Comparison of ENCODE assay signal across 8 mouse cellular contexts in the genomic region with DNA sequence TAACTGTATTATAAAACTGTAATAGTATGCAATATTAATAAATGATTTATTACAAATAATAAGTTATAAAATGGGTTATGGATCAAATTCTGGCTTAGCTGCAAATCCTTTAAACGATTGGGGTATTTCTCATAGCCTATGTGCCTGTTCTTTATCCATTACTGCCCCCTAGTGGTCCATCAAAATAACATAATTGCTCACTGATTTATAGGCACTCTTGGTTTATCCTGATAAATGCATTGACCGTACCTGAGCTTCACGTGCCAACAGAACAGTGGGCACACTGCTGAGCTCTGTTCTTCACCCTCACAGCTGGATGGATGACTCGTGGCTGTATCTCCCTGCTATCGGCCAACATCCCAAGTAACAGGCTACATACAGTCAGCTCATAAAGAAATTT. TPM values are rescaled to one million over a fixed set of nuclear protein-coding genes. Genes with fewer than 3 reads are reported as not detected.
DNase-seq lines count a peak whose midpoint lies in the region; ATAC-seq lines count a peak whose summit lies in the region.

No protein-coding gene starts in this region.

- intact Hi-C loops in heart, postnatal 25 days (cut with DNase I) = loop anchor here (1.0 to 2.0 kb wide), 2 partner anchors 35 to 100 kb away; no protein-coding TSS in a partner anchor

- peak; percentile 23; the same call in 1 of the 2 replicates for ATAC-seq in forebrain, embryonic 16.5 days
- peak; percentile 72; the same call in 1 of the 2 replicates for ATAC-seq in midbrain, embryonic 15.5 days (replicated peaks)
- ATAC-seq in inflammation-experienced regulatory T-cells, adult 6 months = no peak

- H3K27ac ChIP-seq in forebrain, embryonic 16.5 days (ENCODE audit: low read length) = no peak overlapping the region
- H3K27ac ChIP-seq in midbrain, embryonic 15.5 days = no peak overlapping the region

- no peak overlapping the region for H3K4me2 ChIP-seq in forebrain, embryonic 16.5 days (ENCODE audit: low read length)
- no peak overlapping the region for H3K4me2 ChIP-seq in midbrain, embryonic 15.5 days

- H3K4me3 ChIP-seq in forebrain, embryonic 16.5 days (replicated peaks; ENCODE audit: low read length) = no peak overlapping the region
- no peak overlapping the region for H3K4me3 ChIP-seq in midbrain, embryonic 15.5 days

- 20% methylated on average over 5 of the region's 5 CpGs for WGBS in forebrain, embryonic 16.5 days
- WGBS in midbrain, embryonic 15.5 days = 14% methylated on average over 5 of the region's 5 CpGs

- H3K9ac ChIP-seq in forebrain, embryonic 16.5 days (replicated peaks; ENCODE audit: low read depth, low read length) = no peak overlapping the region
- H3K9ac ChIP-seq in midbrain, embryonic 15.5 days = no peak overlapping the region

- no peaks in the 10 kb centered on the region for H3K36me3 ChIP-seq in forebrain, embryonic 16.5 days (ENCODE audit: control insufficient read depth, insufficient read depth)
- no peaks in the 10 kb centered on the region for H3K36me3 ChIP-seq in midbrain, embryonic 15.5 days (replicated peaks)

- H3K4me1 ChIP-seq in forebrain, embryonic 16.5 days (replicated peaks; ENCODE audit: control insufficient read depth, insufficient read depth, low read length) = no peaks in the 10 kb centered on the region
- no peaks in the 10 kb centered on the region for H3K4me1 ChIP-seq in midbrain, embryonic 15.5 days

- H3K9me3 ChIP-seq in forebrain, embryonic 16.5 days (ENCODE audit: control insufficient read depth, low read length) = no peaks in the 10 kb centered on the region
- no peaks in the 10 kb centered on the region for H3K9me3 ChIP-seq in midbrain, embryonic 15.5 days

- DNase-seq in heart, adult 8-10 months (ENCODE audit: low spot score) = peak; percentile 70
- DNase-seq in heart, postnatal 25 days (ENCODE audit: low spot score) = no peak
- peak; percentile 33 for DNase-seq in thymus, postnatal 14 days
- no peak for DNase-seq in thymus, postnatal 4 days
- no peak for DNase-seq in spleen, postnatal 14 days (ENCODE audit: low spot score in 2 of 2)

- H3K27me3 ChIP-seq in forebrain, embryonic 16.5 days (replicated peaks; ENCODE audit: control insufficient read depth, insufficient read depth, low read length) = no peaks in the 10 kb centered on the region
- H3K27me3 ChIP-seq in midbrain, embryonic 15.5 days (replicated peaks) = no peaks in the 10 kb centered on the region

RNA-seq across cellular contexts. Expression of a gene that starts 7.5 kb away (rescaled TPM):
- total RNA-seq in heart, adult 8-10 months (2022) = 100 to 1,000 TPM; 323 to 392 (median 367) TPM
- 100 to 1,000 TPM; 334 to 358 TPM for total RNA-seq in heart, postnatal 25 days (2021)
- polyA plus RNA-seq in forebrain, embryonic 16.5 days (2015; fragmentation: Nextera tagmentation; extraction: Ambion mirVana) = 28.5 and 34.5 TPM in 2 replicates
- 30.5 and 31.8 TPM in 2 replicates for polyA plus RNA-seq in midbrain, embryonic 15.5 days (2015; fragmentation: Nextera tagmentation; extraction: Ambion mirVana)
- 10 to 100 TPM; 13.5 to 18.7 (median 14.7) TPM for polyA plus RNA-seq in inflammation-experienced regulatory T-cells, adult 6 months (2017; shearing (Covaris generic))

RNA-seq across cellular contexts. Expression of a gene that starts 21.3 kb away (rescaled TPM):
- total RNA-seq in heart, adult 8-10 months (2022) = 10 to 100 TPM in 3 of 4 experiments, 1 to 10 TPM in 1; 9.7 to 11.7 (median 10.9) TPM
- 10 to 100 TPM; 19.1 to 21.3 TPM for total RNA-seq in heart, postnatal 25 days (2021)
- 4.5 and 5.3 TPM in 2 replicates for polyA plus RNA-seq in forebrain, embryonic 16.5 days (2015; fragmentation: Nextera tagmentation; extraction: Ambion mirVana)
- 6.9 and 7.0 TPM in 2 replicates for polyA plus RNA-seq in midbrain, embryonic 15.5 days (2015; fragmentation: Nextera tagmentation; extraction: Ambion mirVana)
- under 1 TPM in 1 of 3 experiments, not detected in 2; 0.10 TPM for polyA plus RNA-seq in inflammation-experienced regulatory T-cells, adult 6 months (2017; shearing (Covaris generic))

RNA-seq across cellular contexts. Expression of a gene that starts 53.3 kb away (rescaled TPM):
- total RNA-seq in heart, adult 8-10 months (2022) = 10 to 100 TPM; 48.9 to 75.3 (median 70.1) TPM
- total RNA-seq in heart, postnatal 25 days (2021) = 10 to 100 TPM; 51.3 to 56.6 TPM
- not detected in 2 replicates for polyA plus RNA-seq in forebrain, embryonic 16.5 days (2015; fragmentation: Nextera tagmentation; extraction: Ambion mirVana)
- polyA plus RNA-seq in midbrain, embryonic 15.5 days (2015; fragmentation: Nextera tagmentation; extraction: Ambion mirVana) = 0.32 TPM in 1 of 2 replicates, not detected in the other
- polyA plus RNA-seq in inflammation-experienced regulatory T-cells, adult 6 months (2017; shearing (Covaris generic)) = not detected

Comparison
In these comparisons a context has a peak if more than half of its experiments do, and no peak if none do; other contexts are left out.
1. DNase-seq: peak in heart, adult 8-10 months (single experiment) and thymus, postnatal 14 days (single experiment); none in heart, postnatal 25 days (single experiment), thymus, postnatal 4 days (single experiment) and spleen, postnatal 14 days (0 of 2).